Mouse (Mus musculus) right cerebral cortex, postnatal 36 days (tissue): ENCODE results near the gene Lhfpl2.

Source experiments
- DNase-seq, 2 experiments: peaks; one replicate each; pipeline ENCODE4 v3.0.0; 2022; ENCODE audit warnings: low spot score in 2 of 2, mixed read lengths in 1 of 2

The Lhfpl2 gene

DNA sequence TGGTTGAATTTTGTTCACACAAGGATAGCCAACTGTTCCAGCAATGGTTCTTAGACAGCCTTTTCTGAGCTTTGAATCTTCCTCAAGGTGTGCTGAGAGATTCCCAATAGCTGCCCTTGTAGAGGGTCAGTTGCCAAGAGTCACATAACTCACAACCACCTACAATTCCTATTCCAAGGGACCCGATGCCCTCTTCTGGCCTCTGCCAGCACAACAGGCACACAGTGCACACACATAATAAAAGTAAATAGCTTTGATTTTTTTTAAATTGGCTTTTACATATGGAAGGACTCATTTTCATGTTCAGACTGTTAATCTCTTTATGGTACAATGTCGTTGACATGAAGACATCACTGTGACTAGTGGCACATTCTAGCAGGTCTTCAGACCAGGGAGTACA, 155.1 kb downstream of the Lhfpl2 start:
- no peak for DNase-seq

DNA sequence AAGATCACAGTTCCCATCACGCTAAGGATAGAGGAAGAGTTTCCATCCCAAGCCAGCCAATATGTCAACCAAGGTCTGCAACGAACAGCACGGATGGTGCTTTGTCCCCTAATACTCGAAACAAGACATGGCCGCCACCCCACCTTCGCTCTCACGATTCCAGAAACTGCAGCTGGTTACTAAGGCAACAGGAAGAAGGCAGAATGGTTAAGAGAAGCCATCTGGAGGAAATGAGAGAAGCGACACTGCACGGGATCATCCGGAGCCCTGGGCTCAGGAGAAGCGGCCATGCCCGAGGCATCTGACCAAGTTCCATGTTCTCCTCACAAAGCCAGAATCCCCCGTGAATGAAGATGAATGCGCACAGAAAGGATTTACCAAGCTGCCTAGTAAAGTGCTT, 166.0 kb downstream of the Lhfpl2 start:
- DNase-seq: no peak

DNA sequence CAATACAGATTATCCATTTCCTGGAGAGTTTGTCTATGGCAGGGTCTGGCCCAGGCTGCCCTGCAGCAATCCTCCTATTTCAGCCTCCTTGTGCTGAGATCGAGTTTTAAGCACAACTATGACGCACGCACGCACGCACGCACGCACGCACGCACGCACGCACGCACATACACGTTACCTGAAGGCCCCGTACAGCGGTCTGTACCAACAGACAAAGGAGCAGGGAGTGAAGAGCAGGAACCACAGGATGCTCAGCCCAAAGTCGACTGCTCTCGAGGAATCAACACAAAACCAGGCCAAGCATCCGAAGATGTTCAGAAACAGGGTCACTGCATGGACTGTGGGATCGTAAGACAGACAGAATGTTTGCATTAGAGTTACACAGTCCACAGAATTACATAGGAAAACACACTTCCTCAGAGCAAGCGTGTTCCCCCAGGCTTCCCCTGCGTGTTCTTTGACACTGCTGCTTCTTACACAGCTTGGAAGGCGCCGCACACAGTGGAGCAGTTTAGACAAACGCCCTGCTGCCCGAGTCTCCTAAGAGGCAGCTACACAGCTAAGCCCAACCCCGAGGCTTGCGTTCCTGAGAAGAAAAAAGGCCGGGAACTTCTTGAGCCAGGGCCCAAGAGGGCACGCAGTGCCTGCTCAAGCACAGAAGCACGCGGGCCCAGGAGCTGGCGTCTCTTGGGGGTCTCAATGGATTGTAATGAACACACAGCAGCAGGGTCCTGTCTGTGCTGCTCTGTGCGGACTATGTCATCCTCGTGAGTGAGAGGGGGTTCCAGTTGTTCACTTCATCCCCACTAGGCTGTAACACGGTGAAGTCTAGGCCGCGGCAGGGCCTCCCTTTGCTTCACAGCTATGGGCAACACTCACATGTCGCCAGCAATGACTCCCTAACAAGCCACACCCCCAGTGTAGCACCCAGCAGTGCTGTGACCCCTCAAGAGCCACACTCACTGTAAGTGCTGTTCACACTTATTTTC, 167.4 kb downstream of the Lhfpl2 start:
- DNase-seq: no peak

DNA sequence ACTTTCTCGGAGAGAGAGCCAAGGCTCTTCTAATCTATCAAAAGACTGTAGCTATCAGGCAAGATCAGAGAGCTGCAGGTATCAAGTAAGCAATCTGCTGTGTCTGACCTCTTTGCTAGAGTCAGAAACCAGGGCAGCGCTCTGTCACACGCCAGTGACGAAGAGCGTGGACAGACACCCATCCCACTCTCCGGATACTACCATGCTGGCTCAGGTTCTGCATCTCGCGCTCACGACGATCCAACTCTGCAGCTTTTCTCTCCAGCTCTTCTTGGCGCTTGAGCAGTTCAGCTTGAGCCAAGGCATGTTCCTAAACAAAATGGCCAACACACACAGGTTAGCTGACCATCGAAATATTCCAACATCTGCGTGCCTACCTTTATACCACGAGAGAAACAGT, 174.3 kb downstream of the Lhfpl2 start:
- DNase-seq: no peak

DNA sequence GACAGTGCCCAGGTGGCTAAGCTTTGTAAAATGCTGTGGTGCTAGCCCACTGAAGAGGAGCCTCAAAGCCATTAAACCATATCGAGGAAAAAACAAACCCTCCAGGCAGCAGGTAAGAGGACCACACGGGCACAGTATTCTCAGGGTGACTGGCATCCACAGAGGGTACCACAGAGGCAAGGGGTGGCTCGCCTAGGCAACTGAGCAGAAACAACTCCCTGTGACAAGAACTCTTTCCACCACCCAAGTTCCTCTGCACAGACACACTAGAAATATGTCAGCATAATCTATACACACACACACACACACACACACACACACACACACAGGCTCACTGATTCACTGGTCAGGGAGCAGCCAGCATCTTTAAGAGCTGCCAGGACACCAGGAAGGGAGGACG, 181.9 kb downstream of the Lhfpl2 start:
- no peak for DNase-seq

DNA sequence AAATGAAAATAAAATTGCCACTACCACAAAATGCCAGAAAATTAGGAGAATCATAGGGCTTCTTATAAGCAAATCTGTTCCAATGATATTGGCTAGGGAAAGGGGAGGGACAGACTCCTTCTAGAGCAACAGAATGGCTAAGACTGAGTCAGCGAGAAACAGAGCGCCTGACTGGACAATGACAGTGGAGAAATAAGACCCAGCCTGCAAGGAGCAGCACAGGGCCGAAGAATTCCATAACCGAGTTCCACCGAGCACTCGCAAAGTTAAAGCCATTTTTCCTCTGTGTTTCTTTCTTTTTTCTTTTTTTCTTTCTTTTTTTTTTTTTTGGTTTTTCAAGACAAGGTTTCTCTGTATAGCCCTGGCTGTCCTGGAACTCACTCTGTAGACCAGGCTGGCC, 182.5 kb downstream of the Lhfpl2 start:
- no peak for DNase-seq

DNA sequence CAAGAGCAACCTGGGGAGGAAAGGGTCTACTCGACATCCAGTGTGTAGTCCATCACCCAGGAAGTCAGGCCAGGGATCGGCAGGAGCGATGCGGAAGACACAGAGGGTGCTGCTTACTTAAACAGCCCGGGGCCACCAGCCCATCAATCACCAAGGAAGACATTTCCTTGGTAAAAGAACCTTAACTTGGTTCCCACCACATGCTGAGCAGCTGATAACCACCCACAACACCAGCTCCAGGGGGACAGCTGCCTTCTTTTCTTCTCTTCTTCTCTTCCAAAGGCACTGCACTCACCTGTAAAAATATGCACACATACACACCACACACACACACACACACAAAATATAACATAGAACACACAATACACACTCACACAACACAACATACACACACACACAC, 183.3 kb downstream of the Lhfpl2 start:
- DNase-seq: no peak

DNA sequence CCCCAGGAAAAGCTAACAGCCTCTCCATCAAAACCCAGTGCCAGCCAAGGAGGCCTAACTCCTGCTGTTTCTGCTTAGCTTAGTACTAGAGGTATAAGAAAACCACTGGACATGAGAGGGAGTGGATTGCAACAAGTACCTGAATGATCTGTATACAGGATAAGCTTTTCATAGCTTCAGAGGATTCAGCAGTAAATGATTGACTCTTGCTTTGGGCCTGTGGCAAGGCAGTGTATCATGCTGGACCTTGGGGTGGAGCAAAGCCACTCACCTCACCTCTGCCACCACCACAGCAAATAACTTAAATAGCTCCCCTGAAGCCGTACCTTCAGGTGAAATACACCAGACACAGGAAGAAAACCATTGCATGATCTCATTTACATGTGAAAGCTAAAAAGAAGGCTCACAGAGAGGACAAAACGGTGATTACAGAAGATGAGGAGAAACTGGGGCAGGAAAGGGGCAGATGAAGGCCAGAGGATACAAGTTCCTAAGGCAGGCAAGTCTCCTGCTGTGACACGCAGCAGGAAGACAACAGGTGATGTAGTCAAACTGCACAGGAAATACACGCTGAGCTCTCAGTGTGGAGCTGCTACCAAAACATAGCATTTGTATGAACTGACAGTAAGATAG, 184.4 kb downstream of the Lhfpl2 start:
- no peak for DNase-seq

DNA sequence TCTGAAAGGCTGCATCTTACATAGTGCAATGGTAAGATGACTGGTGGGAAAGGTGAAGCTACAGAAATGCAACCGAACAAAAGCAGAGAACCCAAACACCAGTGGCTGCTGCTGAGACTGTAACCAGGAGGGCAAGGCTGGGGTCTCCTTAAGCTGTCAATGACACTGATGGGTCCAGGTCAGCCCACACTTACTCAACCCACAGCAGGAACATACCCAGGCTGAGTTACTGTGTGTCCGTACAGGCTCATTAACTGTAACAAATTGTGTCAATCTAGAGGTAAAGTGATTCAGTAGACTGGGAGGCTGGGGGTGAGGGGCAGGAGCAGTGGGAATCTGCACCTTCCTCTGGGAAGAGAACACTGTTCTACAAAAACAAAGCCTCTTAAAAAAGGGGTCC, 185.3 kb downstream of the Lhfpl2 start:
- DNase-seq: no peak
